Mouse (Mus musculus): ENCODE results near the gene Prss53.

The Prss53 gene

DNA sequence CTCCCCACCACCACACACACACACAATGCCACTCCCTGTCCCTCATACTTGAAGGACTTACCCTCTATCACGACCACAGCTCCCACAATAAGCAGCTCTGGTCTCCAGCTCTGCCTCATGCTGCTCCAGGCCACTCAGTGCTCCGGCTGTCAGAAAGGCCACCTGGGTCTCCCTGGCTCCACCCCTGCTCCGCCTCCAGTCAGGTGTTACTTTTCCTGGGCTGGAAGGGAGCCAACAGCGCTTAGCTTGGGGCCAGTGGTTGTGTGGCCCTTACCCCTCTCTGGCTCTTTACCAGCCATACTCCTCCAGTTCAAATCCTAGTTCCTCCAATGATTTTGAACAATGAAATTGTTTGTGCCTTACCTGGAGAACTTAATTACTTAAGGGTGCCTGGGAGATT lies at the start of gene Prss53:
Prss53 (minus strand) TSS at position 173 of the 400 bp plus-strand sequence.
- DNase-seq (ENCODE audit: extremely low read depth, insufficient read length, low spot score) = no peak

DNA sequence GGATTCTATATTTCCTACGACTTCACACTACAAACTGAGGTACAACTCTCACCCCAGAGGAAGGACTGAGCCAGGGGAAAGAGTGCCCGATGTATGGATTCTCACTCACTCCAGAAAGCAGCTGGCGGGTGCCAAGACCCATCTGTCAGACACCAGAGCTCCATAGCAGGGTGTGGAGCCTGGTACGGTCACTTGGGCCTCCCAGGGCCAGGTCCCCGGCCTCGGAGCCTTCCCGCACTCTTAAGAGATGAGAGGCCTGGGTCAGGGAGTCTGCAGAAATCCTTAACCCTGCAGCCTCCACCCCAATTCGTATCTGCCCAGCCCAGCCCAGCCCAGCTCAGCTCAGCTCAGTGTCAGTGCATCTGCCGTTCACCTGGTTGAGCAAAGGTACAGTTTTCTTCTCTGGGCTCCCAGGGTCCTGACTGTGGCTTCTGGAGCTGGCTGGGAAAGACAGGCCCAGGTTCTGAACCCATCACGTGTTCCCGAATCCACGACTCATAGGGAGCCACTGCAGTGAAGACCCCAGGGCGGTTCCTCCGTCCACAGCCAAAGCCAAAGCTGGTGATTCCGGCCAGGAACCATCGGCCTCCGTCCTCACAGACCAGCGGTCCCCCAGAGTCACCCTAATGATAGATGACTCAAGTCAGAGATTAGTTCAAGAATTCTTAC lies 45.6 kb upstream of the Prss53 start:
- DNase-seq (ENCODE audit: extremely low read depth, insufficient read length, low spot score) = peak; percentile 28

DNA sequence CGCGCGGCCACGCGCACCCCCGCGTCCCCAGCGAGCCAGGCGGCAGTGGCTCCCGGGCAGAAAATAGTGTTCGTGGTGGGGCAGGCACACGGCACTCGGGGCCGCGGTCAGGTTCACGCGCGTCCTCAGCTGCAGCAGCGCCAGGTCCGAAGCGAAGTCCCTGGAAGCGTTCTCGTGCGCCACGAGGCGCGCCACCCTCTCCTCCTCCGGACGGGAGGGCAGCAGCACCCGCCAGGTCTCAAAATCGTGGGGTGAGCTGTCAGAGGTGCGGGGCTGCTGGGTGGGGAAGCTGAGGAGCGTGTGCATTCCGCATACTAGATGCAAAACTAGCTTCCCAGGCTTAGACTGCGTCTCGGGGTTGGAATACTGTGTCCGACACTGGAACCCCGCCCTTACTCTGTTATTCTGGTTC lies 45.0 kb upstream of the Prss53 start:
- no peak for DNase-seq (ENCODE audit: extremely low read depth, insufficient read length, low spot score)

DNA sequence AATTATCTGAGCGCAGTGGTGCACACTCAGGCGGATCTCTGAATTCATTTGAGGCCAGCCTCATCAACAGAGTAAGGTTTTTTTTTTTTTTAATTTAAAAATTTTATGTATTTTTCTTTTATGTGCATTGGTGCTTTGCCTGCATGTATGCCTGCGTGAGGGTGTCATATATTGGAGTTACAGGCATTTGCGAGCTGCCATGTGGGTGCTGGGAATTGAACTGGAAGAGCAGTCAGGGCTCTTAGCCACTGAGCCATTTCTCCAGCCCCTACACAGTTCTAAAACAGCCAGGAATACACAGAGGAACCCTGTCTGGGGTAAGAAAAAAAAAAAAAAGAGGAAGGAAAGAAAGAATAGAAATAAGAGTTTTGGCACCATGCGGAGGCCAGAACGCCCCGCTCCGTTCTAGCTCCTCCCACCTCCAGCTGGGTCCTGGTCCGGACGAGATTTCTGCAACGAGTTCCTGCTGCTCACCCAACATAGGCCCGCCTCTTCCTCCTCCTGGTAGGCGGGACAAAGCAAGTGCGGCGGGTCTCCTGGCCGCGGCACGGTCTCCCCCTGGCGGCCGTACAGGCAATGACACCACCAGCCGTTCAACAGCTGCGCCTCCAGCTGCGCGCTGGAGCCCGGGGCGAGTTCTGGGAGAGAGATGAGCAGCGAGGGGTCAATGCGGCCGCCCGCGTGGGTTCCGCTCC lies 44.4 kb upstream of the Prss53 start:
- peak; percentile 92 for DNase-seq (ENCODE audit: extremely low read depth, insufficient read length, low spot score)

DNA sequence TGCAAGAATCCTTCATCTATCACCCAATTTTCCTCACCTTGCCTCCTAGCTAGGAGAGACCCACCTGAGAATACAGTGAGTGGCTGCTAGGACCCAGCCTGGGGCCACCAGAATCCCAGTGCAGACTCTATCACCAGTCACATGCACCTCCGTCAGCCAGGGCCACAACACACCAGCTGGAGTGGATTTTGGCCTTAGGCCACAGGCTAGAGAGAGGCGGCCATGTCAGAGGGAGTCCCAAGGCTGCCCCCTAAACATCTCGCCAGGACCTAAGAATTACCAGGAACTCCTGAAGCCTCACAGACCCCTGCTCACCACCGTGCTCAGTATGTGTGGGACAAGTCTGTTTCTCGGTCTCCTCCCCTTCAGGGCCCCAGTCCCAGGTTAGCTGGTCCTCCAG lies 43.3 kb upstream of the Prss53 start:
- no peak for DNase-seq (ENCODE audit: extremely low read depth, insufficient read length, low spot score)

DNA sequence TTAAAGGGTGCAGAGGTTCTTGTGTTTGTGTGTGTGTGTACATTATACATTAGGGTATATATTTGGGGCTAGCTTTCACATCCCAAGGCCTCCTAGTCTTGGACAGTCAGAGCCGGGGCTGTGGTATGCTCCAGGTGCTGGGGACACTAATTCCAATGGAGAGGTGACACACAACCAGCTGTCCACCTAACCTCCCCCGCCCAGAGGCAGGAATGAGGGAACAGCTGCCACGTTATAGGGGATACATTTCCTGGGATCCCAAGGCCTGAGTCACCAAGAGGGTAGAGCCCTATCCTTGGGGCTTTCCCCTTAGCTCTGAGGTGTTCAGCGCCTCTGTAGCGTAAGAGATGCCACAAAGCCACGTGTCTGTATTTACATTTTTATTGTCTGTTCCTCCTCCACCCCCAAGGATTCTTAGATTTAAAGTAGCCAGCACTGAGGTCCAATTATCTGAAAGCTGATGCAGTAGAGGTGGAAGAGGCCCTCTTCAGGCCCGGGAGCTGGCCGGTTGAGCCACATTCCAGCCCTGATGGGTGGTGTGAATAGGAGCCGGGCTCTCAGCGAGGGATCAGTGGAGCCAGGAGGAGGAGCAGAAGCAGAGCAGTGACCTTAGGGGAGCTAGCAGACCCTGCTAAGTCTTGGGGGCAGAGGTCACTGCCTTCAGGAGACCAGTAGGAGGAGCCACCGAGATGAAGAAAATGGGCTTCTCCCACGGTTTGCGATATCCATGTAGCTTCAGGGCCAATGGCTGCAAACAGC lies 41.7 kb upstream of the Prss53 start:
- peak; percentile 49 for DNase-seq (ENCODE audit: extremely low read depth, insufficient read length, low spot score)

DNA sequence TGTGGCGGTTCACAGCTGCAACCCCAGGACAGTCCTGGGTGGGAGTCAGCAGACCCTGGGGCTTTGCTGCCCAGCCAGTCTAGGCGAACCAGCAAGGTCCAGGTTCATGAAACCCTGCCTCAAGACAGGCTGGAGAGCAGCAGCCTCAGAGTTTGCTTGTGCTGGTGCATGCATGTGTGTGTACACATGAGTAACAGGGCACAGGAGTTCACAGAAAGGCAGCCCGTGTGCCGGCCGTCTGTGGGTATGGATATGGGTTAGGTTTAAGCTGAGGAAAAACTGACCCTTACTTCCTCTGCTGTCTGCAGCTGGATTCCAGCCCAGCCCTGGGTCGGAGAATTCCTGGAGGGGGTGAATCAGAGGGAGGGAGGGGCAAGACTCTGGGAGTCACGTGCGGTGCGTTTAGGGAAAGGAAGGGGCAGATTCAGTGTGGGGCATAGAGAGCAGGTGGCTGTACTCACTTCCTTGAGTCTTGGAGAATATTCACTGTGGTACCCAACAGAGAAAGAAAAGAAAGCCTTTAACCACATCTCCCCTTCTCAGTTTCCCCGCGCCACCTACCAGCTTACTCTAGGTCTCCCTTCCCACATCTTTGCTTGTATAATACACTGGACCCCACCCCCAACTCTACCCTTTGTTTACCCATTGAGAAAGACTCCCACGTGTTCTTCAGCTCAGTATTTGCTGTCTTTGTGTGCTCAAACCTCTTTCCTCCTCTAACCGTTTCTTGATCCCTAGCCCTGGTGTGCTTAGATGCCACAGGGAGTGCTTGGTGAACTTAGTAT lies 40.8 kb upstream of the Prss53 start:
- DNase-seq (ENCODE audit: extremely low read depth, insufficient read length, low spot score) = peak; percentile 72

DNA sequence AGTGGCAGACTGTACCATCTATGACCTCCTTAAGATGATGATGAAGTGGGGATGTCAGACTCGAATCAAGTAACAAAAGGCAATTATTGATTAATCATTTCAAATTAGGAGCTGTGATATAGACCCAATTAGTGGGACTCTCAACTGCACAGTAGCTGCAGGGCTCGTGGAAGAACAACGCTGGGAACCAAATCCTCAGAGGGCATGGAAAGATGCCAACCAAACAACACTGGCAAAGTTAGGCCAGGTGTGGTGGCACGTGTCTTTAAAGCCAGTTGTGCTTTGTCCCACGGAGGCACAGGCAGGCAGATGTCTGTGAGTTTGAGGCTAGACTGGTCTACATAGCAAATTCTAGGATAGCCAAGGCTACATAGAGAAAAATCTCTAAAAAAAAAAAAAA lies 39.9 kb upstream of the Prss53 start:
- no peak for DNase-seq (ENCODE audit: extremely low read depth, insufficient read length, low spot score)

DNA sequence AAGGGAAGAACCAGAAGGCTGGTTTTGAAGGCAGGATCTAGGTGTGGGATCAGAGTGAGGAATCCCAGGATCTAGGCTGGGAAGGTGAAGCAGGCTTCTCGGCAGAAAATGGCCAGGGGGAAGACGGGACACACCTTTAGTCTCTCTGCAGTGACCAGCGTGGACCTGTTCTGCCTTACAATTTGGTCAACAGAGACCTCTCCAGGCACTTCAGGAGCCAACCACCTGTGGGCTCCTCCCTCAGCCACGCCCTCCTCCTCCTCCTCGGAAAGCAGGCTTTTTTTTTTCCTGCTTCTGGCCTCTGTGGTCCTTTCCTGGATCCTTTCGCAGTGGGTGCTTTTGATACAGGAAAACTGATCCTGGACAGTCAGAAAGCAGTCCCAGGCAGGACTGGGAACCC lies 39.2 kb upstream of the Prss53 start, which contains the start of gene Prss8:
Prss8 (minus strand) TSS at position 182 of the 400 bp plus-strand sequence.
- no peak for DNase-seq (ENCODE audit: extremely low read depth, insufficient read length, low spot score)

DNA sequence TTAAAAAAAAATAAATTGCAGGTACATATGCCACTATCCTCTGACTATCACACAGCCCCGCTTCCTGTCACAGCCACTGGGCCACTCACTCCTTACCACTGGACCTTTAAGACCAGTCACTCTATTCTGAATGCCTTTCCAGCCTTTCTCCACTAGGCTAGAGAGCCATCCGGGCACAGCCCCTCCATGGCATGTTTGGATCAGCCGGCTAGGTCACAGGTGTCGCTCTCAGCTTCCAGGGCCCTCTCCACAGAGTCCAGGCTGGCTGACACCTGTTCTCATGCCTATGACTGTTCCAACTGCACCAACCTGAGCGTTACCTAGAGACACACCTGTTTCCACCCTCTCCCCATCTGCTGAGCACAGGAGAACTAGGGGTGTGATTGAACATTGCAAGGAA lies 37.8 kb upstream of the Prss53 start:
- DNase-seq (ENCODE audit: extremely low read depth, insufficient read length, low spot score) = no peak

DNA sequence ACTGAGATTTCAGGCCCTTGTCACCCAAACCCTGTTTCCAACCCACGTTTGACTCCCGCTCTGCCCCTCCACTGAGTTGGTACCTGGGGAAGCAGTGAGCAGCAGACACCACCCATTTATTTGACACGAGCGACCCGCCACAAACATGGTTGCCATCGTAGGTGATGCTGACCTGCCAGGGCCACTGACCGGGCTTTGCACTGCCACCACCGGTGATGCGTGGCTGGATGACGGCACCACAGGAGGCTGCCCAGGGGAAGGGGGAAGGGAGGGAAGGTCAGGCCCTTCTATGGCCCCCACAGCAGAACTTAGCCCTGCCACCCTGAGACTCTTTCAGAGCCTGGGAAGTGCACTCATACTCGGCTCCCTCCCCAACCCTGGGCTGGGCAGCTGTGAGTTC lies 37.0 kb upstream of the Prss53 start:
- no peak for DNase-seq (ENCODE audit: extremely low read depth, insufficient read length, low spot score)

DNA sequence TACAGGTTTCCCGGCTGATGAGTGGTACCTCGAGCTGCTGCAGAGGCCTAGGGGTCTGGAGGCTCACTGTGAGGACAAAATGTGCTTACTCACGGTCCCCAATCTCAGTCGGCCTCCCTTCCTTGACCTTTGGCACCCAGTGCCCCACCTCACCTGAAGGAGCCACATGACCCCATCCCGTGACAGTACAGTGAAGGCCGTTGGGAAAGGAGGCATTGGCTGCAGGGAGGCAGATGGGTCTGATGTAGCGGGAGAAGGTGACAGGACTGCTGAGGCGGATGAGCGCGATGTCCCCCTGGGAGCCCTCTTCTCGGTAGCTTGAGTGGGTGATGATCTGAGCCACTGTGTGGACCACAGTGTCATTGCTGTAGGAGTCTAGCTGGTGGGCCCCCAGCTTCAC lies 36.1 kb upstream of the Prss53 start:
- no peak for DNase-seq (ENCODE audit: extremely low read depth, insufficient read length, low spot score)

DNA sequence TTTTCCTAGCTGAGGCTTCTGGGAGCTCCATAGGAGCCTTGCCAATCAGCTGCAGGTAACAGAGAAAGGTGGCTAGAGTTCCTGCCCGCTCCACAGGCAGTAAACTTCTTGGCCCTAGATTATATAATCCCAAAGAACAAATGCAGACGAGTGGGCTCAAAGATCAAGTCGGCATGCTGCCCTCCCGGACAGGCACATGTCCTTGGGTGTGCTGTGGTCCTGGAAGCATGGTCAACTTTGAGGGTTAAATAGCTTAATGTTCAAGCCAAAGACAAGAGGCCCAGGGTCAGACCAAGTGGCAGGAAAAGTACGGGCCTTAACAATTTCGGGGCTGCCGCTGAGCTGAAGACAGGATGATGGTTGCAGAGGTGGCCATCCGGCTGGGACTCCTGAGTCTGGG lies 35.3 kb upstream of the Prss53 start:
- no peak for DNase-seq (ENCODE audit: extremely low read depth, insufficient read length, low spot score)

DNA sequence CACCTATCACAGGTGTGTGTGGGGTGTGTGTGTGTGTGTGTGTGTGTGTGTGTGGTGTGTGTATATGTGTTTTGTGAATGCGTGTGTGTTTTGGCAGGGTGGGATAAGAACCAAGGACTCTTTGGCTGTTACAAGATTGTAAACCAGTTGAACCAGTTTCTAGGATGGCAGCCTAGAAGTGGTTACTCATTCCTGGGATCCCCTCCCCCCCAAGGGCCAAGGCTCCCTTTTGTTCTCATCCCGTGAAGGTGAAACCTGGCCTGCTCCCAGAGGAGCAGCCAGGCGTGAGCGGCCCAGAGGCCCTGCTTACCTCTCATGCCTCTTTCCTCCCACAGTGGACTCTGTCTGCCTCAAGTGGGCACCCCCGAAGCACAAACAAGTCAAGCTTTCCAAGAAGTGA lies 34.5 kb upstream of the Prss53 start:
- DNase-seq (ENCODE audit: extremely low read depth, insufficient read length, low spot score) = no peak

DNA sequence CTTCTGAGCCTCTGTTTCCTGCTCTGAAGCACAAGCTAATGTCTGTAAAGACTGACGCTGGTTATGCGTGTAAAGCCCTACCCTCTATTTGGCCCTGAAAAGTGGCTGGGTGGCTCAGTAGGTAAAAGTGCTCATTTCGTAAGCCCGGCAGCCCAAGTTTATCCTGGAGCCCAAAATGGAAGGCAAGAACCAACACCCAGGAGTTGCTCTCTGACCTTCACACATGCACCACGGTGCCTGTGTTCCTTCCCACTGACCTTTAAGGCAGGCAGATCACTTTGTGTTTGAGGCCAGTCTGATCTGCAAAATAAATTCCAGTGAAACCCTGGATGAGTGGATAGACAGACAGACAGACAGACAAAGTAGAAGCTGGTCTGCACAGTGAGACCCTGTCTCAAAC lies 32.9 kb upstream of the Prss53 start:
- DNase-seq (ENCODE audit: extremely low read depth, insufficient read length, low spot score) = no peak

DNA sequence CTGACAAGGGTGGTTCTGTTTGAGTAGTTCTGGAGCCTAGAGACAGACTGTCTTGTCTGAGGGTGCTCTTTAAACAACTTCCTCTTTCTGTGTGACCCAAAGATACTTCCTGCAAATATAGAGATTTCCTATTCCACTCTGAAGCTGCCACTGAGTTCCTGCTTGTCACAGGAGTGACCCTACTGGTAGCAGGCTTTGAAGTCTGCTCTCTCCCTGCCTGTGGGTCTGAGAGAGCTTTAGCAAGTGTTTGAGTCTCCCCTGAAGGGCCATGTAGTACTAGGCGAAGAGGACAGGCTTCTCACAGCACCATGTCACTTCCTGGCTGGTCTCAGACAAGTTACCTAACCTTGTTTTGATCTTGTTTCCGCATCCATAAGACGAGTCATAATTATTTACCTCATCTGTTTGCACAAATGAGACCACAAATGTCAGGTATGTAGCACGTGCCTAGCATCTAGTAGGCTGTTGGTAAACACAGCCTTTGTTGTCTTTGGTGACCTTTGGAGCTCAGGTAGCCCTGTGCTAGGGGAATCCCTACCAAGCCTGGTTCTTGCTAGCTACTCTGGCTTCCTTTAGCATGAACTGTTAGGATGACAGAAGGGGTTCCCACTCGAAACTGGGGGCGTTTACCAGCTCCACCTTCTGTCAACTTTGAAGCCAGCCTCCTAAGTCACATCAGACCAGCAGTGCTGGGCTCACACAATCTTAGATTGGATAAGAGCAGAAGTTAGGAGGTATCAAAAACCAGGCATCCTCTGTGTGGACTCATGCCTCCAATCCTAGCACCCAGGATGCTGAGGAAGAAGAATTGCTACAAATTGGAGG lies 31.9 kb upstream of the Prss53 start:
- no peak for DNase-seq (ENCODE audit: extremely low read depth, insufficient read length, low spot score)

DNA sequence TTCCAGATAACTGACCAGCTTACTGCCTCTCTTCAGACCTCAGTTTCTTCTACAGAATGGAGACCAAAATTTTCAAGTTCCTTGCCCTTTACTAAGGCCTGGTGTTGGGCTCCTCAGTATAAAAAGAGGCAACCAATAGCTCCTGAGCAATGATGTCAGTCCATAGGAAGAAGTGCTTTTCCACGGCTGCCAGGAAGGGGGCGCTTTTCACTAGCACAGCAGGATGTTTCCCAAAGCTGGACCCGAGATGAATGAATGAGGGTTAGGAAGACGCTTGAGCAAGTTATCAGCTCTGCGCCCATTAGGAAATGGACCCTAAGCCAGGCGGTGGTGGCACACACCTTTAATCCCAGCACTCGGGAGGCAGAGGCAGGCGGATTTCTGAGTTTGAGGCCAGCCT lies 30.7 kb upstream of the Prss53 start:
- DNase-seq (ENCODE audit: extremely low read depth, insufficient read length, low spot score) = no peak

DNA sequence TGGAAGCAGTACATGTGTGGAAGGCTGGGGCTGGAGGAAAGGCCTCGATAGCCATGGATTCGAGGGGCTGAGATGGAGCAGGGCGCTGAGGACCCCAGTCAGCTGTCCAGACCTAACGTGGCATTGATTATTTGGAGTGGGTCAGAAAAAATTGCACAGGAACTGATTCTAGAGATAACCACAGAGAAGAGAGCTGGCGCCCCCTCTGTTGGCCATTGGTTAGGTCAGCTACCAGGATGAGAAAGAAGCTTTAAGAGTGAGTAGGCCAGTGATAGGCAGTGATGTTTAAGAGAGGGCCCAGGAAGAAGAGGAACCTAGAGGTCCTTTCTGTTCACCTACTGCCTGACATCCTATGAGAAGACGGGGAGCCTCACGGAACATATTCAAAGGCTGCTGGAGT lies 28.5 kb upstream of the Prss53 start:
- DNase-seq (ENCODE audit: extremely low read depth, insufficient read length, low spot score) = no peak

DNA sequence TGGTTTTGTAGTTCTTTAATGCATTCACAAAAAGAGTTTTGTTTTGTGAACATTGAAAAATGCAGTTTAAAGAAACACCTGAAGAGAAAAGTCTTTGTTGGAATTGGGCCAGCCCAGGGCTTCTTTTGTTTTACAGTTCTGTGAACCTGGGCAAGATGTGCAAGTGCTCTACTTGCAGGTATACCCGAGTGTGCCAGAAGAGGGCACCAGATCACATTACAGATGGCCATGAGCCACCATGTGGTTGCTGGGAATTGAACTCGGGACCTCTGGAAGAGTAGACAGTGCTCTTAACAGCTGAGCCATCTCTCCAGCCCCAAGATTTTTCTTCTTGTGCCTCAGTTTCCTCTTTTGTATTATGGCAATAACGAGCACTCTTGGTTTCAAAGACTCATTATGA lies 27.4 kb upstream of the Prss53 start:
- DNase-seq (ENCODE audit: extremely low read depth, insufficient read length, low spot score) = peak; percentile 30

DNA sequence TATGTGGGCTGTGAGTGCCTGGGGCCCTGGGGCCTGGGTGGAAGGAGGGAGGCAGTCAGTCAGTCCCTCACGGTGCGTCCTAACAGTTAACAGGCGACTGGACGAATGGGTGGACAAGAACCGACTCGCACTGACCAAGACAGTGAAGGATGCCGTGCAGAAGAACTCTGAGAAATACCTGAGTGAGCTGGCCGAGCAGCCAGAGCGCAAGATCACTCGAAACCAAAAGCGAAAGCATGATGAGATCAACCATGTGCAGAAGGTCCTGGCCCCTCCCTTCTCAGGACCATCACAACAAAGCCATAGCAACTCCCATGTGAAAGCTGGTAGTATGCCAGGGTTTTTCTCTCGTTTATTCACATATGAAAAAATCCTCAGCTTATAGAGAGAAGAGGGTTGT lies 24.5 kb upstream of the Prss53 start:
- no peak for DNase-seq (ENCODE audit: extremely low read depth, insufficient read length, low spot score)
